Mouse (Mus musculus) adrenal gland, postnatal 36 days (tissue): ENCODE data around the gene Insm1. TPM values are rescaled to one million over a fixed set of nuclear protein-coding genes. Genes with fewer than 3 reads are reported as not detected.

Experiments used
- DNase-seq, 2 experiments: peaks; one replicate each; pipeline ENCODE4 v3.0.0; 2021; ENCODE audit warnings: mixed read lengths in 1 of 2
- total RNA-seq, 2 experiments: library from RNA; stranded (reverse); gene quantifications; 2 replicates each; pipeline ENCODE4 v1.2.3; 2021

Gene Insm1
- total RNA-seq, 2 experiments from 2014 or later, result 2.9 to 6.4 TPM

GRCm38 (mm10) chr2:146224141-146224540 is 2.4 kb downstream of the Insm1 start:
- DNase-seq, result no peak

GRCm38 (mm10) chr2:146225818-146226217 is 4.1 kb downstream of the Insm1 start:
- no peak for DNase-seq

- peak; percentile 72 to 81 for DNase-seq
Measured at GRCm38 (mm10) chr2:146226484-146226883, 4.8 kb downstream of the Insm1 start.

- DNase-seq, result no peak
Measured at GRCm38 (mm10) chr2:146227646-146228045, 5.9 kb downstream of the Insm1 start.

- DNase-seq, result no peak
Measured at GRCm38 (mm10) chr2:146228435-146228834, 6.7 kb downstream of the Insm1 start.

GRCm38 (mm10) chr2:146231485-146231884 is 9.8 kb downstream of the Insm1 start:
- DNase-seq, result no peak

GRCm38 (mm10) chr2:146239196-146239747 is 17.6 kb downstream of the Insm1 start:
- no peak for DNase-seq

- DNase-seq, result no peak
Measured at GRCm38 (mm10) chr2:146244049-146244448, 22.3 kb downstream of the Insm1 start.

- DNase-seq, result no peak
Measured at GRCm38 (mm10) chr2:146245401-146245800, 23.7 kb downstream of the Insm1 start.

GRCm38 (mm10) chr2:146246409-146247075 is 24.8 kb downstream of the Insm1 start:
- no peak for DNase-seq

GRCm38 (mm10) chr2:146247576-146247975 is 25.9 kb downstream of the Insm1 start:
- DNase-seq, result no peak

- DNase-seq, result no peak
Measured at GRCm38 (mm10) chr2:146249033-146249432, 27.3 kb downstream of the Insm1 start.

GRCm38 (mm10) chr2:146250236-146250904 is 28.6 kb downstream of the Insm1 start:
- no peak for DNase-seq

- no peak for DNase-seq
Measured at GRCm38 (mm10) chr2:146254387-146254786, 32.7 kb downstream of the Insm1 start.

- DNase-seq, result no peak
Measured at GRCm38 (mm10) chr2:146255636-146256035, 33.9 kb downstream of the Insm1 start.

GRCm38 (mm10) chr2:146256321-146256875 is 34.7 kb downstream of the Insm1 start:
- peak; percentile 33 to 39 for DNase-seq

GRCm38 (mm10) chr2:146257037-146257436 is 35.3 kb downstream of the Insm1 start:
- DNase-seq, result no peak

GRCm38 (mm10) chr2:146257609-146258008 is 35.9 kb downstream of the Insm1 start:
- DNase-seq, result no peak

GRCm38 (mm10) chr2:146258736-146259469 is 37.2 kb downstream of the Insm1 start:
- DNase-seq, result no peak

GRCm38 (mm10) chr2:146259787-146260560 is 38.3 kb downstream of the Insm1 start:
- no peak for DNase-seq

- no peak for DNase-seq
Measured at GRCm38 (mm10) chr2:146261146-146261545, 39.4 kb downstream of the Insm1 start.

GRCm38 (mm10) chr2:146262215-146262614 is 40.5 kb downstream of the Insm1 start:
- no peak for DNase-seq
